Mouse (Mus musculus): ENCODE measurements around the gene Olfr98. TPM values are rescaled to one million over a fixed set of nuclear protein-coding genes. Genes with fewer than 3 reads are reported as not detected.
A peak's percentile ranks its signal among the peaks of the same experiment; 100 is the strongest.
"Not testable (repeated sequence)": the region's sequence is repeated elsewhere in the genome, so short reads cannot be mapped to it uniquely, and the experiment has no call there.

The Olfr98 gene
- polyA plus RNA-seq, 1 experiment from 2014 or later: not detected

- H3K27ac ChIP-seq (ENCODE audit: low read length): no peak within 1 kb of the TSS
- ATAC-seq (replicated peaks; ENCODE audit: extremely low read depth, insufficient read depth, low FRiP score): peak; percentile 87
- no peaks in the 10 kb centered on the region for H3K36me3 ChIP-seq (ENCODE audit: control insufficient read depth, insufficient read depth)
- peak within 1 kb of the TSS; percentile 76 for H3K4me3 ChIP-seq (ENCODE audit: low read length)
- peak within 1 kb of the TSS; percentile 97 for H3K4me2 ChIP-seq (ENCODE audit: low read depth, low read length)
- peak within 1 kb of the TSS; percentile 70 for H3K9ac ChIP-seq (ENCODE audit: low read length)
- WGBS: 2% methylated on average over 26 of the region's 26 CpGs
- H3K9me3 ChIP-seq (replicated peaks; ENCODE audit: control insufficient read depth, low read length): no peaks in the 10 kb centered on the region
- no peaks in the 10 kb centered on the region for H3K27me3 ChIP-seq (ENCODE audit: control insufficient read depth, insufficient read depth, low read length)
- no peaks in the 10 kb centered on the region for H3K4me1 ChIP-seq (ENCODE audit: control insufficient read depth, insufficient read depth, low read length)
These were observed 6.6 kb upstream of the Olfr98 start, which contains the start of gene H2-M3 for GRCm38 (mm10) chr17:37270058-37270701. Gene H2-M3, plus strand, starts transcription at chr17:37270220.

- Histone ChIP-seq H3K4me3 (ENCODE audit: low read length) (no peak overlapping the region), H3K36me3 (ENCODE audit: control insufficient read depth, insufficient read depth) (no peaks in the 10 kb centered on the region), H3K9ac (ENCODE audit: low read length) (no peak overlapping the region), H3K27me3 (ENCODE audit: control insufficient read depth, insufficient read depth, low read length) (no peaks in the 10 kb centered on the region), H3K4me2 (ENCODE audit: low read depth, low read length) (no peak overlapping the region), H3K4me1 (ENCODE audit: control insufficient read depth, insufficient read depth, low read length) (no peaks in the 10 kb centered on the region), H3K9me3 (replicated peaks; ENCODE audit: control insufficient read depth, low read length) (no peaks in the 10 kb centered on the region), H3K27ac (ENCODE audit: low read length) (no peak overlapping the region)
- 7% methylated on average over 1 of the region's 1 CpGs for WGBS
- ATAC-seq (replicated peaks; ENCODE audit: extremely low read depth, insufficient read depth, low FRiP score): no peak
These were observed 13.0 kb downstream of the Olfr98 start for GRCm38 (mm10) chr17:37250544-37250943.

GRCm38 (mm10) chr17:37249460-37249859, 14.1 kb downstream of the Olfr98 start:
- H3K36me3 ChIP-seq (ENCODE audit: control insufficient read depth, insufficient read depth): no peaks in the 10 kb centered on the region
- ATAC-seq (replicated peaks; ENCODE audit: extremely low read depth, insufficient read depth, low FRiP score): no peak
- H3K4me2 ChIP-seq (ENCODE audit: low read depth, low read length): no peak overlapping the region
- no peak overlapping the region for H3K27ac ChIP-seq (ENCODE audit: low read length)
- no peaks in the 10 kb centered on the region for H3K9me3 ChIP-seq (replicated peaks; ENCODE audit: control insufficient read depth, low read length)
- no peak overlapping the region for H3K4me3 ChIP-seq (ENCODE audit: low read length)
- H3K9ac ChIP-seq (ENCODE audit: low read length): no peak overlapping the region
- no peaks in the 10 kb centered on the region for H3K4me1 ChIP-seq (ENCODE audit: control insufficient read depth, insufficient read depth, low read length)
- H3K27me3 ChIP-seq (ENCODE audit: control insufficient read depth, insufficient read depth, low read length): no peaks in the 10 kb centered on the region

- H3K9me3 ChIP-seq (replicated peaks; ENCODE audit: control insufficient read depth, low read length): no peaks in the 10 kb centered on the region
- no peaks in the 10 kb centered on the region for H3K36me3 ChIP-seq (ENCODE audit: control insufficient read depth, insufficient read depth)
- no peak overlapping the region for H3K9ac ChIP-seq (ENCODE audit: low read length)
- 30% methylated on average over 5 of the region's 5 CpGs for WGBS
- H3K4me3 ChIP-seq (ENCODE audit: low read length): no peak overlapping the region
- ATAC-seq (replicated peaks; ENCODE audit: extremely low read depth, insufficient read depth, low FRiP score): no peak
- H3K4me2 ChIP-seq (ENCODE audit: low read depth, low read length): no peak overlapping the region
- no peak overlapping the region for H3K27ac ChIP-seq (ENCODE audit: low read length)
- no peaks in the 10 kb centered on the region for H3K27me3 ChIP-seq (ENCODE audit: control insufficient read depth, insufficient read depth, low read length)
- no peaks in the 10 kb centered on the region for H3K4me1 ChIP-seq (ENCODE audit: control insufficient read depth, insufficient read depth, low read length)
These were observed 16.8 kb downstream of the Olfr98 start for GRCm38 (mm10) chr17:37246715-37247114.

GRCm38 (mm10) chr17:37242198-37242597, 21.4 kb downstream of the Olfr98 start:
- no peaks in the 10 kb centered on the region for H3K27me3 ChIP-seq (ENCODE audit: control insufficient read depth, insufficient read depth, low read length)
- H3K9ac ChIP-seq (ENCODE audit: low read length): no peak overlapping the region
- H3K27ac ChIP-seq (ENCODE audit: low read length): no peak overlapping the region
- ATAC-seq (replicated peaks; ENCODE audit: extremely low read depth, insufficient read depth, low FRiP score): no peak
- H3K9me3 ChIP-seq (replicated peaks; ENCODE audit: control insufficient read depth, low read length): no peaks in the 10 kb centered on the region
- 54% methylated on average over 3 of the region's 3 CpGs for WGBS
- H3K4me3 ChIP-seq (ENCODE audit: low read length): no peak overlapping the region
- no peaks in the 10 kb centered on the region for H3K4me1 ChIP-seq (ENCODE audit: control insufficient read depth, insufficient read depth, low read length)
- no peak overlapping the region for H3K4me2 ChIP-seq (ENCODE audit: low read depth, low read length)
- H3K36me3 ChIP-seq (ENCODE audit: control insufficient read depth, insufficient read depth): no peaks in the 10 kb centered on the region

- H3K27me3 ChIP-seq (ENCODE audit: control insufficient read depth, insufficient read depth, low read length); H3K36me3 ChIP-seq (ENCODE audit: control insufficient read depth, insufficient read depth); H3K9ac ChIP-seq (ENCODE audit: low read length); H3K4me3 ChIP-seq (ENCODE audit: low read length); H3K4me2 ChIP-seq (ENCODE audit: low read depth, low read length); H3K9me3 ChIP-seq (replicated peaks; ENCODE audit: control insufficient read depth, low read length); H3K4me1 ChIP-seq (ENCODE audit: control insufficient read depth, insufficient read depth, low read length); ATAC-seq (replicated peaks; ENCODE audit: extremely low read depth, insufficient read depth, low FRiP score); H3K27ac ChIP-seq (ENCODE audit: low read length): not testable (repeated sequence)
- 81% methylated on average over 2 of the region's 2 CpGs for WGBS
These were observed 26.3 kb downstream of the Olfr98 start, which contains the start of gene Olfr97 for GRCm38 (mm10) chr17:37237230-37237629. Gene Olfr97, minus strand, starts transcription at chr17:37237330.

GRCm38 (mm10) chr17:37221879-37222278, 41.7 kb downstream of the Olfr98 start:
- Histone ChIP-seq H3K4me1 (ENCODE audit: control insufficient read depth, insufficient read depth, low read length) (no peaks in the 10 kb centered on the region), H3K27ac (ENCODE audit: low read length) (no peak overlapping the region), H3K9ac (ENCODE audit: low read length) (no peak overlapping the region), H3K4me2 (ENCODE audit: low read depth, low read length) (no peak overlapping the region), H3K27me3 (ENCODE audit: control insufficient read depth, insufficient read depth, low read length) (no peaks in the 10 kb centered on the region), H3K4me3 (ENCODE audit: low read length) (no peak overlapping the region), H3K9me3 (replicated peaks; ENCODE audit: control insufficient read depth, low read length) (no peaks in the 10 kb centered on the region), H3K36me3 (ENCODE audit: control insufficient read depth, insufficient read depth) (no peaks in the 10 kb centered on the region)
- no peak for ATAC-seq (replicated peaks; ENCODE audit: extremely low read depth, insufficient read depth, low FRiP score)
- WGBS: 19% methylated on average over 1 of the region's 1 CpGs

- WGBS: 50% methylated on average over 4 of the region's 4 CpGs
These were observed 43.7 kb downstream of the Olfr98 start, which contains the start of gene Olfr96 for GRCm38 (mm10) chr17:37219846-37220245. Gene Olfr96, plus strand, starts transcription at chr17:37220146.

GRCm38 (mm10) chr17:37218486-37218885, 45.1 kb downstream of the Olfr98 start:
- Histone ChIP-seq H3K4me2 (ENCODE audit: low read depth, low read length) (no peak overlapping the region), H3K4me1 (ENCODE audit: control insufficient read depth, insufficient read depth, low read length) (no peaks in the 10 kb centered on the region), H3K27ac (ENCODE audit: low read length) (no peak overlapping the region), H3K9me3 (replicated peaks; ENCODE audit: control insufficient read depth, low read length) (0 out of 2 replicates have a peak, but pooled peaks cover 2% of the 10 kb centered on the region), H3K4me3 (ENCODE audit: low read length) (no peak overlapping the region), H3K36me3 (ENCODE audit: control insufficient read depth, insufficient read depth) (no peaks in the 10 kb centered on the region), H3K27me3 (ENCODE audit: control insufficient read depth, insufficient read depth, low read length) (no peaks in the 10 kb centered on the region), H3K9ac (ENCODE audit: low read length) (no peak overlapping the region)
- no peak for ATAC-seq (replicated peaks; ENCODE audit: extremely low read depth, insufficient read depth, low FRiP score)
- 68% methylated on average over 3 of the region's 3 CpGs for WGBS

More at GRCm38 (mm10) chr17:37219846-37220245, 43.7 kb downstream of the Olfr98 start, which contains the start of gene Olfr96:
- ATAC-seq (replicated peaks; ENCODE audit: extremely low read depth, insufficient read depth, low FRiP score): no peak
- Histone ChIP-seq H3K36me3 (ENCODE audit: control insufficient read depth, insufficient read depth) (no peaks in the 10 kb centered on the region), H3K4me3 (ENCODE audit: low read length) (no peak within 1 kb of the TSS), H3K9me3 (replicated peaks; ENCODE audit: control insufficient read depth, low read length) (0 out of 2 replicates have a peak, but pooled peaks cover 2% of the 10 kb centered on the region), H3K4me1 (ENCODE audit: control insufficient read depth, insufficient read depth, low read length) (no peaks in the 10 kb centered on the region), H3K9ac (ENCODE audit: low read length) (no peak within 1 kb of the TSS), H3K27ac (ENCODE audit: low read length) (no peak within 1 kb of the TSS), H3K27me3 (ENCODE audit: control insufficient read depth, insufficient read depth, low read length) (no peaks in the 10 kb centered on the region), H3K4me2 (ENCODE audit: low read depth, low read length) (no peak within 1 kb of the TSS)
